ENCODE assay signal across 29 mouse cellular contexts in genomic region chr14:117673541-117673940, GRCm38 (mm10).
"Had no signal": no experiment of that assay in that cellular context is flagged by ENCODE, and none has a peak within 500 bp of the region (broad histone marks: within the 10 kb centered on the region; RNA-seq: fewer than 3 reads in every experiment).

No protein-coding gene starts in this region.

- H3K4me1 ChIP-seq: embryonic facial prominence, embryonic 10.5 days; embryonic facial prominence, embryonic 12.5 days; embryonic facial prominence, embryonic 13.5 days; embryonic facial prominence, embryonic 15.5 days; forebrain, embryonic 10.5 days; forebrain, embryonic 12.5 days; forebrain, embryonic 13.5 days; forebrain, embryonic 15.5 days had no signal

- ATAC-seq: forebrain, embryonic 13.5 days; forebrain, embryonic 14.5 days; forebrain, embryonic 15.5 days; forebrain, embryonic 16.5 days; forebrain, postnatal 0 days had no signal

- H3K9me3 ChIP-seq: embryonic facial prominence, embryonic 10.5 days; embryonic facial prominence, embryonic 12.5 days; embryonic facial prominence, embryonic 13.5 days; embryonic facial prominence, embryonic 15.5 days; forebrain, embryonic 10.5 days; forebrain, embryonic 12.5 days; forebrain, embryonic 13.5 days; forebrain, embryonic 15.5 days had no signal

- H3K27ac ChIP-seq: embryonic facial prominence, embryonic 10.5 days; embryonic facial prominence, embryonic 12.5 days; embryonic facial prominence, embryonic 13.5 days; embryonic facial prominence, embryonic 15.5 days; forebrain, embryonic 10.5 days; forebrain, embryonic 12.5 days; forebrain, embryonic 13.5 days; forebrain, embryonic 15.5 days; gastrocnemius, adult 2 months; heart, adult 2 months had no signal

- H3K4me3 ChIP-seq: embryonic facial prominence, embryonic 10.5 days; embryonic facial prominence, embryonic 12.5 days; embryonic facial prominence, embryonic 13.5 days; embryonic facial prominence, embryonic 15.5 days; erythroblast, embryonic 14.5 days; forebrain, embryonic 10.5 days; forebrain, embryonic 12.5 days; forebrain, embryonic 13.5 days; forebrain, embryonic 15.5 days; gastrocnemius, adult 2 months; heart, adult 2 months had no signal

- DNase-seq: cerebellum, adult 2 months; cerebellum, adult 8-10 months; cerebellum, adult 9-10 months; cerebellum, adult 9-11 months; cerebellum, postnatal 10 days; cerebellum, postnatal 14 days; cerebellum, postnatal 25 days; cerebellum, postnatal 36 days; embryo, embryonic 11 days; forebrain, postnatal 0 days; gastrocnemius, adult 2 months; gastrocnemius, postnatal 10 days; gastrocnemius, postnatal 14 days; gastrocnemius, postnatal 25 days; gastrocnemius, postnatal 36 days; heart, adult 11 months; heart, adult 18-20 months; heart, adult 2 months had no signal

- H3K36me3 ChIP-seq: embryonic facial prominence, embryonic 10.5 days; embryonic facial prominence, embryonic 12.5 days; embryonic facial prominence, embryonic 13.5 days; embryonic facial prominence, embryonic 15.5 days; forebrain, embryonic 10.5 days; forebrain, embryonic 12.5 days; forebrain, embryonic 15.5 days had no signal

- H3K4me2 ChIP-seq: embryonic facial prominence, embryonic 12.5 days; embryonic facial prominence, embryonic 13.5 days; embryonic facial prominence, embryonic 15.5 days; forebrain, embryonic 12.5 days; forebrain, embryonic 13.5 days; forebrain, embryonic 15.5 days had no signal

- H3K27me3 ChIP-seq: embryonic facial prominence, embryonic 12.5 days; embryonic facial prominence, embryonic 13.5 days; embryonic facial prominence, embryonic 15.5 days; forebrain, embryonic 12.5 days; forebrain, embryonic 13.5 days; forebrain, embryonic 15.5 days had no signal

- H3K9ac ChIP-seq: embryonic facial prominence, embryonic 12.5 days; embryonic facial prominence, embryonic 13.5 days; embryonic facial prominence, embryonic 15.5 days; forebrain, embryonic 12.5 days; forebrain, embryonic 13.5 days; forebrain, embryonic 15.5 days; forebrain, postnatal 0 days had no signal
